Mouse (Mus musculus) heart, adult 10 weeks (tissue): ENCODE data around the gene Rasgef1b. TPM values are rescaled to one million over a fixed set of nuclear protein-coding genes. Genes with fewer than 3 reads are reported as not detected.

Experiments
- polyA plus RNA-seq: library from polyadenylated mRNA; stranded (reverse); fragments of 350-450 nt; fragmentation: Illumina TruSeq; extraction: RNeasy Lipid Tissue Mini Kit (QIAGEN cat#74804); gene quantifications from one replicate; pipeline ENCODE4 v1.2.3, GENCODE M21; 2014; ENCODE audit warnings: low read depth, low replicate concordance

The Rasgef1b gene
- 8.5 TPM for polyA plus RNA-seq

DNA sequence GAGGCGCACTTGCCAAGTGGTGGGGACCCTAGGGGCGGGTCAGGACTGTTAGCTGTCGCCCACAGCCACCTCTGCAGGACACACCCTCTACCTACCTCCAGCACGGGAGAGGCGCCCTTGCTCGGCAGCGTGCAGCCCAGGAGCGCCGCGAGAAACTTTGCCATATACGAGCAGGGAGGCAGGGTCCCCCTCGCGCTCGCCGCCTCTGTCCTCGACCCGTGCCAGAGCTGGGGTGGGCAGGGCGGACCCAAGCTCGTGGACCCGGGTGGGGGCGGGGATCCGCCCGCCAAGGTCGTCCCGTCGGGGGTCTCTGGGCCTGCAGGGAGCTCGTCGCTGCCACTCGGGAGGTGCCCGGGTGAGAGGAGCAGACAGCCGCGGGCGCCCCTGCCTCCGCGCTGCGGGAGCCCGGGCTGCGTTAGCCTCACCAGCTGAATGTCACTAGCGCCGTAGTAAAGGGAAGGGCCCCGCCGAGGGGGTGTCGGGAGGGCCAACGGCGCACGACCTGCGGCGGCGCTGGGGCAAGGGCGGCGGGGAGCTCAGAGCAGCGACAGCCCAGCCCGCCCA, at the start of gene Rasgef1b:
Gene Rasgef1b, minus strand, starts transcription at position 417 of the 564 bp plus-strand sequence.

Other genes with a start within 250 kb of the Rasgef1b start
- gene Vamp9, start 177.2 kb upstream of the Rasgef1b start, polyA plus RNA-seq, result not detected
- gene Hnrnpd, start 249.9 kb upstream of the Rasgef1b start, polyA plus RNA-seq, result 108 TPM
- gene 4930524J08Rik, start 250.0 kb upstream of the Rasgef1b start, polyA plus RNA-seq, result not detected